Mouse (Mus musculus) E14TG2a.4 (cell line): ENCODE measurements around the gene Otogl.

Experiments
- CTCF ChIP-seq: conservative IDR thresholded peaks from 2 replicates; pipeline ENCODE4 v1.5.1; 2014; ENCODE audit warnings: low read length
- POU5F1 ChIP-seq: IDR thresholded peaks from 2 replicates; pipeline ENCODE4 v1.6.1; 2014; ENCODE audit warnings: low read length, borderline replicate concordance

DNA sequence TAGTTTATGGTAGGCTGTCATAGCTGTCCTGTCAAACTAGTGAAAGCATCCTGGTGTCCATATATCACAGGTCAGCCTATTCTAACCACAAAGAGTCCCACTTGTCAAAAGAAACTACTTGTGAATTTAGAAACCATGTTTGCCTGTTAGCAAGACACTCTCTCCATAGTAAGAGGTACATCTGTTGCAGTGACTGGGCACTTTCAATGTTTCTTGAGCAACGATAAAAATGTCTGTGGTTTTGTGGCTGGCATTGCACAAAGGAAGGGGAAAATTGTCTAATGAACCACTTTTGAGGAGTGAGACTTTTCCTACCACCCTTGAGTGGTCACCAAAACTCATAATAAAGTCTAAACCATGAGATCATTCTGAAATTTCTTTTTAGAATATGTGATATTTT, 36.1 kb upstream of the Otogl start:
- TF ChIP-seq CTCF (no peak), POU5F1 (no peak)
